Mouse (Mus musculus): ENCODE measurements around the gene Aggf1. TPM values are rescaled to one million over a fixed set of nuclear protein-coding genes. Genes with fewer than 3 reads are reported as not detected.
A peak's percentile ranks its signal among the peaks of the same experiment; 100 is the strongest.

Aggf1 gene
- polyA plus RNA-seq (2012; rRNA removed) (7.1 and 13.0 TPM in 2 replicates), polyA plus RNA-seq (2014; fragmentation: Nextera tagmentation; extraction: Ambion mirVana) (14.9 and 18.3 TPM in 2 replicates)

DNA sequence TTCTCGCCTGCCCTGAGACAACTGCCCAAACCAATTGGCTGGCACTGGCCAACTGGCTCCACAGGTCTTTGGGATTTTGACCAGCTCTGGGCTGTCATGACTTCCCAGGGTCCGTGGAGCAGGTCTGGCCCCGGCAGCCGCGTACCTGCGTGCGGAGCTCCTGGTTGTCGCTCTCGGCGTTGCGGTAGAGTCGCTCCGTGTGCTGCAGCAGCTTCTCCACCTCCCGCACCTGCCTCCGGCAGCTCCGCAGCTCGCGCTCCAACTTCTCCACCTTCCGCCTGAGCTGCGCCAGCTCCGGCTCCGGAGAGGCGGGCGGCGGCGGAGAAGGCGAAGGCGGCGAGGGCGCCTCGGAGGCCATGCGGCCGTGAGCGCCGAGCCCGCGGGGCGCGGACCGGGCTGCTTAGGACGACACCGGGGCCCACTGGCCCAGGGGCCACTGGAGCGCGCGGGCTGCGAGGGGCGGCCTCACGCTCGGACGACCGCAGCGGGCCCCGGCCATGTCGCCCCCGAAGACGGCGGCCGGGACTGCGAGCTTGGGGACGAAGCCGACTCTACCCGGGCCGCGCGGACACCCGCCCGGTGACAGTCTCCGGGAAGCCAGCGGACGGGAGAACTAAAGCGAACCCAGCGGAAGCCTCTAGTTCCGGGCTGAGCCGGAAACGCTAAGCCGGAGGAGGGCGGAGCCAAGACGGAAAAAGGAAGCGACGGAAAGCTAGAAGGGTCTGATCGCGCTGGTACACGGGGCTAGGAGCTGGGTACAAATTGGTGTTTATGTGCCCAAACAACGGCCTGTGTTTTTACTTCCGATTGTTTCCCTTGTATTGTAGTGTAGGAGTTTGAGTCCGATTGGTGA lies at the start of gene Aggf1:
Aggf1 (minus strand) TSS at position 652 of the 853 bp plus-strand sequence.
- Histone ChIP-seq H3K9me3 (ENCODE audit: control insufficient read depth, low read length) (no peaks in the 10 kb centered on the region), H3K36me3 (replicated peaks; ENCODE audit: control insufficient read depth, insufficient read depth, low read depth) (peaks cover 12% of the 10 kb centered on the region), H3K4me3 (ENCODE audit: insufficient read depth in 1 of 2, low read depth in 2 of 2, low read length in 2 of 2) (peak within 1 kb of the TSS; percentile 92 to 94), H3K27ac (peak within 1 kb of the TSS; percentile 68), H3K27me3 (ENCODE audit: control insufficient read depth, insufficient read depth, low read length) (no peaks in the 10 kb centered on the region), H3K9ac (replicated peaks) (peak within 1 kb of the TSS; percentile 95), H3K4me2 (ENCODE audit: low read depth) (peak within 1 kb of the TSS; percentile 94), H3K4me1 (replicated peaks; ENCODE audit: control insufficient read depth in 2 of 2, insufficient read depth in 2 of 2, low read length in 1 of 2) (peaks cover 11 to 13% of the 10 kb centered on the region in 2 experiments)
- ATAC-seq (ENCODE audit: insufficient read depth) (peak; percentile 96), DNase-seq (ENCODE audit: low read depth in 3 of 3, low spot score in 3 of 3) (peak; percentile 84 to 88 (median 85))
- WGBS (ENCODE audit: insufficient replicate concordance), result under 1% methylated on average over 81 of the region's 86 CpGs
- TF ChIP-seq CTCF (IDR thresholded peaks at IDR 0.05; ENCODE audit: low read depth) (no peak), EP300 (IDR thresholded peaks at IDR 0.05; ENCODE audit: low read depth) (no peak)

DNA sequence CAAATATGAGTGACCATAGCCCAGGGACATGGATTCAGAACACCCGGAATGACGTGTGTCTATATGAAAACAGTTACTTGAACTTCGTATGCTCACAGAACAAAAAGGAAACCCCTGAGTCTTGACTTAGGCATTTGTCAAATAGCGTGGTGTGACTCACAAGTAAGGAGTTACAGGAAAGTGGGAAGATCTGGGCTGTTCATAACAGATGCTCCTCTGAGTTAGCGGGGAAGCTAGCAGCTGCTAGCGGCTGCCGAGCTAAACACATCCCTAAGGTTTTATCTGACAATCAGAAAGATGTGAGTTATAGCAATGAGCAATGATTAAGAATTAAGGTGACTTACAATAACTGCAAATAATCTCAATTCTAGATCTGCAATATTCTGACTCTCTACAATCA lies 49.8 kb upstream of the Aggf1 start:
- Histone ChIP-seq H3K4me3 (ENCODE audit: insufficient read depth in 1 of 2, low read depth in 2 of 2, low read length in 2 of 2) (no peak overlapping the region), H3K36me3 (replicated peaks; ENCODE audit: control insufficient read depth, insufficient read depth, low read depth) (no peaks in the 10 kb centered on the region), H3K9ac (replicated peaks) (no peak overlapping the region), H3K4me2 (ENCODE audit: low read depth) (no peak overlapping the region), H3K27ac (no peak overlapping the region), H3K9me3 (ENCODE audit: control insufficient read depth, low read length) (no peaks in the 10 kb centered on the region), H3K27me3 (ENCODE audit: control insufficient read depth, insufficient read depth, low read length) (no peaks in the 10 kb centered on the region), H3K4me1 (replicated peaks; ENCODE audit: control insufficient read depth in 2 of 2, insufficient read depth in 2 of 2, low read length in 1 of 2) (no peaks in the 10 kb centered on the region)
- no peak for DNase-seq (ENCODE audit: low read depth in 3 of 3, low spot score in 3 of 3)
- WGBS (ENCODE audit: insufficient replicate concordance), result 72% methylated on average over 7 of the region's 7 CpGs
- ATAC-seq (ENCODE audit: insufficient read depth), result no peak
- no peak for TF ChIP-seq EP300 (IDR thresholded peaks at IDR 0.05; ENCODE audit: low read depth)
- no peak for TF ChIP-seq CTCF (IDR thresholded peaks at IDR 0.05; ENCODE audit: low read depth)

DNA sequence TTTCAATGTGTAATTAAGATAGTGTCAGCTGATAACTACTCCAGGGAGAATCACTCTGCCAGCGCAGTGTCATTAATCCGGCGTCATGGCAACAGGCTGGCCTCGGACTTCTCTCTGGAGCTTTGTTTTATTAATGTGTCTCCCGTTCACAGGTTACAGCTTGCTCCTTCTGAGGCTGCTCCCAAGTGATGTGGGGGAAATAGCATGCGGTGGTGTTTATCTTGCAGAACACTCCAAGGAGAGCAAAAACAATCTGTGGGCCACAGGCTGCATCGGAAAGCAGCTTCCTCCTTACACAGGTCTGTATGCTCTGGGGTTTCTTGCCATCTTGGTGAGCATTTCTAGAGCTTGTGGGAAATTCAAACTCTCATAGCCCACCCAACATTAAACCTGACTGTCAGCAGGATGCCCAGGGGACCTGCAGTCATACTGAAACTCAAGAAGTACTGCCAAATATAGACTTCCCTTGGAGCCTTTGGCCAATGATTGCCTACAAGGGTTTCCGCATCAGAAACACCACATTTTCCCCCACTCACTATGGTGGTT lies 44.1 kb upstream of the Aggf1 start:
- H3K27ac ChIP-seq, result no peak overlapping the region
- 33% methylated on average over 8 of the region's 8 CpGs for WGBS (ENCODE audit: insufficient replicate concordance)
- H3K36me3 ChIP-seq (replicated peaks; ENCODE audit: control insufficient read depth, insufficient read depth, low read depth), result no peaks in the 10 kb centered on the region
- ATAC-seq (ENCODE audit: insufficient read depth) (no peak), DNase-seq (ENCODE audit: low read depth in 3 of 3, low spot score in 3 of 3) (no peak)
- H3K4me1 ChIP-seq (replicated peaks; ENCODE audit: control insufficient read depth in 2 of 2, insufficient read depth in 2 of 2, low read length in 1 of 2), result no peaks in the 10 kb centered on the region
- no peak overlapping the region for H3K9ac ChIP-seq (replicated peaks)
- TF ChIP-seq CTCF (IDR thresholded peaks at IDR 0.05; ENCODE audit: low read depth) (no peak), EP300 (IDR thresholded peaks at IDR 0.05; ENCODE audit: low read depth) (no peak)
- no peaks in the 10 kb centered on the region for H3K9me3 ChIP-seq (ENCODE audit: control insufficient read depth, low read length)
- H3K4me2 ChIP-seq (ENCODE audit: low read depth), result no peak overlapping the region
- no peaks in the 10 kb centered on the region; the same call in 1 of the 2 replicates for H3K27me3 ChIP-seq (ENCODE audit: control insufficient read depth, insufficient read depth, low read length)
- H3K4me3 ChIP-seq (ENCODE audit: insufficient read depth in 1 of 2, low read depth in 2 of 2, low read length in 2 of 2), result no peak overlapping the region

DNA sequence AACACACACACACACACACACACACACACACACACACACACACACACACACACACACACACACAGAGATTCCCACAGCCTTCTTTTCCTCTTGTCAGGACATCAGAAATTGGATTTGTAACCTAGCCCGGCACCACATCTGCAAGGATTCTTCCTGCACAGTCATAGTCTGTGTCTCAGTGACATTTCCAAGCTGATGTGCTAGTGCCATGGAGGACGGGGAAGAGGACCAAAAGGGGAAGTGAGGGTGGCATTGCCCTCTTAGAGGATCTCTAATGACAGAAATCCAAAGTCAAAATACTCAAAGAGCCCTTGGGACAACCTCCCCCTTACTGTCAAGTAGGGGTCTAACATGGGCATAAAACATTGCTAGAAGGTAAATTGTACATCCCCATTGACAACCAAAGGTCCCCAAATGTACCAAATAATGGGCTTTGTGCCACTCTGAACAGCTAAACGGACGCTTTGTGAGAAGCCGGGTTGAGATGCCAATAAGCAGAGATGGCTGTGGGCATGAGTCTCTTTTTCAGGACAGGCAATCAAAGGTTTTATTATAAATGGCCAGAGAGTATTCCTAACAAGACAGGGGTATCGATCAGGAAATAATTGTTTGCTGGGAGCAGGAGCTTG lies 43.5 kb upstream of the Aggf1 start:
- no peaks in the 10 kb centered on the region for H3K9me3 ChIP-seq (ENCODE audit: control insufficient read depth, low read length)
- no peak overlapping the region for H3K9ac ChIP-seq (replicated peaks)
- 46% methylated on average over 6 of the region's 6 CpGs for WGBS (ENCODE audit: insufficient replicate concordance)
- no peaks in the 10 kb centered on the region for H3K36me3 ChIP-seq (replicated peaks; ENCODE audit: control insufficient read depth, insufficient read depth, low read depth)
- no peak overlapping the region for H3K4me2 ChIP-seq (ENCODE audit: low read depth)
- ATAC-seq (ENCODE audit: insufficient read depth) (no peak), DNase-seq (ENCODE audit: low read depth in 3 of 3, low spot score in 3 of 3) (no peak)
- no peaks in the 10 kb centered on the region; the same call in 1 of the 2 replicates for H3K27me3 ChIP-seq (ENCODE audit: control insufficient read depth, insufficient read depth, low read length)
- H3K4me1 ChIP-seq (replicated peaks; ENCODE audit: control insufficient read depth in 2 of 2, insufficient read depth in 2 of 2, low read length in 1 of 2), result no peaks in the 10 kb centered on the region
- no peak overlapping the region for H3K27ac ChIP-seq
- TF ChIP-seq CTCF (IDR thresholded peaks at IDR 0.05; ENCODE audit: low read depth) (no peak), EP300 (IDR thresholded peaks at IDR 0.05; ENCODE audit: low read depth) (no peak)
- no peak overlapping the region for H3K4me3 ChIP-seq (ENCODE audit: insufficient read depth in 1 of 2, low read depth in 2 of 2, low read length in 2 of 2)

DNA sequence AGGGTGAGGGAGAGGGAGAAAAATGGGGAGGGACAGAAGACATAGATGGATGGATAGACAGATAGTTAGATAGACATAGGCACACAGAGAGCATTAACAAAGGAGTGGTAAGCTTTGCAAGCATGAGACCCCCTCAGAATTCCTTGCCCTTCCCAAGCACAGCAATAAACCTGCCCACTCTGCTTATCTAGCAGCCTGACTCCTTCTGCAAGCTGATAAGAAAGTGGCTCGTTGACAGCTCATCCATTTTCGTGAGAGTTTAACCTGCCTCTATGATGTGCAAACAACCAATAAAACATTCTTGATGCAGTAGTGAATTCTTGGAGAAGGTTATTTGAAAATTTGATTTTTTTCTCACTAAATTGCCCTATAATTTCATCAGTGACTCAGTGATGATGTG lies 37.1 kb upstream of the Aggf1 start:
- H3K4me1 ChIP-seq (replicated peaks; ENCODE audit: control insufficient read depth in 2 of 2, insufficient read depth in 2 of 2, low read length in 1 of 2), result peaks cover 0 to 5% of the 10 kb centered on the region in 2 experiments; a peak in 3 of 4 replicates
- no peak for ATAC-seq (ENCODE audit: insufficient read depth)
- 6% methylated on average over 2 of the region's 2 CpGs for WGBS (ENCODE audit: insufficient replicate concordance)
- TF ChIP-seq EP300 (IDR thresholded peaks at IDR 0.05; ENCODE audit: low read depth) (peak; percentile 12; the same call in 1 of the 2 replicates), CTCF (IDR thresholded peaks at IDR 0.05; ENCODE audit: low read depth) (no peak)
- no peaks in the 10 kb centered on the region for H3K36me3 ChIP-seq (replicated peaks; ENCODE audit: control insufficient read depth, insufficient read depth, low read depth)
- no peak overlapping the region for H3K4me2 ChIP-seq (ENCODE audit: low read depth)
- no peak overlapping the region for H3K9ac ChIP-seq (replicated peaks)
- no peak overlapping the region for H3K27ac ChIP-seq
- H3K4me3 ChIP-seq (ENCODE audit: insufficient read depth in 1 of 2, low read depth in 2 of 2, low read length in 2 of 2), result no peak overlapping the region
- no peaks in the 10 kb centered on the region for H3K27me3 ChIP-seq (ENCODE audit: control insufficient read depth, insufficient read depth, low read length)
- DNase-seq (ENCODE audit: low read depth in 3 of 3, low spot score in 3 of 3), result peak in 1 of 3 experiments; percentile 1
- H3K9me3 ChIP-seq (ENCODE audit: control insufficient read depth, low read length), result no peaks in the 10 kb centered on the region

Measured in liver, embryonic 14.5 days (tissue).